Mouse (Mus musculus): Measurements from ENCODE around the gene Ephb2. TPM values are rescaled to one million over a fixed set of nuclear protein-coding genes. Genes with fewer than 3 reads are reported as not detected.

The Ephb2 gene
- polyA plus RNA-seq, 1 experiment from 2014 or later: 0.08 TPM

DNA sequence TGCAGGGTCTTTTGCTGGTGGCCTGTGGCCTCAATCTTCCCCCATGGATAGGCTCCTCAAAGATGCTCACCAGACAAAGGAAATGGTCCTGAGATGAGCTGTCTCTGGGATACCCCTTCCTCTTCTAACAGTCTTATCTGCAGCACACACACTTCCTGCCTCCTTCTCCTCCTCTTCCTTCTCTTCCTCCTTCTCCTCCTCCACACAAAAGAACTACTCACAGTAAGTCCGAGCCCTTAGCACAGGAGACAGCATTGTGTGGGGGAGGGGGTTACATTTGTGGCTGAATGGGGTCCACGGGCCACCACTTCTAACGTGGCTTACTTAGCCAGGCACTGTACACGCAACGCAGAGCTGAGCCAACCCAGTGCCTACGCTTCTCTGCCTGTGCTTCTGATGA is 182.8 kb downstream of the Ephb2 start:
- no peak for TF ChIP-seq CTCF (IDR thresholded peaks at IDR 0.05; ENCODE audit: low read depth)
- no peak for TF ChIP-seq EP300 (IDR thresholded peaks at IDR 0.05; ENCODE audit: low read depth)
- Histone ChIP-seq H3K4me1 (ENCODE audit: insufficient read depth) (no peaks in the 10 kb centered on the region), H3K4me3 (ENCODE audit: low read depth, low read length) (no peak overlapping the region), H3K27ac (ENCODE audit: low read depth) (no peak overlapping the region), H3K36me3 (replicated peaks; ENCODE audit: insufficient read depth, low read length) (no peaks in the 10 kb centered on the region), H3K27me3 (ENCODE audit: insufficient read depth, low read length) (no peaks in the 10 kb centered on the region), H3K9ac (replicated peaks) (no peak overlapping the region), H3K4me2 (ENCODE audit: low read depth, low read length) (no peak overlapping the region), H3K9me3 (ENCODE audit: low read length) (no peaks in the 10 kb centered on the region)
- no peak; the same call in 1 of the 2 replicates for ATAC-seq
- DNase-seq: no peak
- WGBS (ENCODE audit: insufficient replicate concordance): 30% methylated on average over 6 of the region's 6 CpGs

DNA sequence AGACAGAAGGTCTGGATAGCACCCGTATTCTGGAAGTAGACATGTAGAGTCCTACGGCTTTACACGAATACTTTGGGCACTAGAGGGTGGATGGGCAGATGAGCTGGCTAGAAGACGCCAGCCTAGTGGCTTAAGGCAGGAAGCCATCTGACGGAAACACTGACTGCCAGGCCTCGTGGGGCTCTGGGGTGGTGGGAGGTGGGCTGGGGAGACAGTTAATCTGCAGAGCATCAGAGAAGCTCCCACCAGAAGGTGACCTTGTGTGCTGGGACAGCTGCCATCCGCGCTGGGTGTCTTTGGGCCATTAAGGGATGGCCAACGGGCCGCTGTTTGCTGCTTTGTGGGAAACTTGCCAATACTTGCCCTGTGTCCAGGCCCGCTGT is 183.3 kb downstream of the Ephb2 start:
- Histone ChIP-seq H3K36me3 (replicated peaks; ENCODE audit: insufficient read depth, low read length) (no peaks in the 10 kb centered on the region), H3K4me1 (ENCODE audit: insufficient read depth) (no peaks in the 10 kb centered on the region), H3K9me3 (ENCODE audit: low read length) (no peaks in the 10 kb centered on the region), H3K27ac (ENCODE audit: low read depth) (no peak overlapping the region), H3K9ac (replicated peaks) (no peak overlapping the region), H3K4me2 (ENCODE audit: low read depth, low read length) (no peak overlapping the region), H3K27me3 (ENCODE audit: insufficient read depth, low read length) (no peaks in the 10 kb centered on the region), H3K4me3 (ENCODE audit: low read depth, low read length) (no peak overlapping the region)
- 40% methylated on average over 11 of the region's 11 CpGs for WGBS (ENCODE audit: insufficient replicate concordance)
- no peak for ATAC-seq
- TF ChIP-seq CTCF (IDR thresholded peaks at IDR 0.05; ENCODE audit: low read depth) (no peak), EP300 (IDR thresholded peaks at IDR 0.05; ENCODE audit: low read depth) (no peak)
- DNase-seq: no peak

DNA sequence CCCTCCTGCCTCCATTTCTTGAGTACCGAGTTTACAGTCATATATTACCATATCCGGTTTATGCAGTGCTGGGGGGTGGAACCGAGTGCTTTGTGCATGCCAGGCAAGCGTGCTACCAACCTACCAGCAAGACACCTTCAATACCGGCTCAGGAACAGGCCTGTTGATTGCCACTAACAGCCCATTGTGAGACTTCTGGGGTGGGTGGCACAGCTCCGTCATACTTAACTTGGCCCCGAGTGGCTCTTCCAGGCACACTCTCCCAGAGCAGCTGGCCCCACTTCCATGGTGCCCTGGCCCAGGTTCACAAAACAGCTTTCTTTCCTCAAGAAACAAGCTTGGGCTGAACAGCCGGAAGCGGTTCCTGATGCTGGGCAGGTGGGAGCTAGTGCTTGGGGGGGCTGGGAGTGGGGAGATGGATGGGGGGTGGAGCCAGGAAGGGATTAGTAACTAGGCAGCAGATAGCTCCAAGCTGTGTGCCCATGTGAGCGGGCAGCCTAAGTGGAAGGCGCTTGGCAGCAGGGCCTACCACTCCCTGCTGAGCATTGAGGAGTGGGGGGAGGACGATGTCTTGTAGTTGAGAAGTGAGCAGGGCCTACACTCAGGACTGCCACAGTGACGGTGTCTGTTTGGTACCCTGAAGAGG is 183.8 kb downstream of the Ephb2 start:
- H3K4me3 ChIP-seq (ENCODE audit: low read depth, low read length): no peak overlapping the region
- WGBS (ENCODE audit: insufficient replicate concordance): 67% methylated on average over 13 of the region's 13 CpGs
- no peaks in the 10 kb centered on the region for H3K9me3 ChIP-seq (ENCODE audit: low read length)
- ATAC-seq: no peak
- no peaks in the 10 kb centered on the region for H3K27me3 ChIP-seq (ENCODE audit: insufficient read depth, low read length)
- DNase-seq: no peak
- no peak overlapping the region for H3K27ac ChIP-seq (ENCODE audit: low read depth)
- H3K36me3 ChIP-seq (replicated peaks; ENCODE audit: insufficient read depth, low read length): no peaks in the 10 kb centered on the region
- H3K4me1 ChIP-seq (ENCODE audit: insufficient read depth): no peaks in the 10 kb centered on the region
- TF ChIP-seq EP300 (IDR thresholded peaks at IDR 0.05; ENCODE audit: low read depth): no peak
- no peak for TF ChIP-seq CTCF (IDR thresholded peaks at IDR 0.05; ENCODE audit: low read depth)
- H3K4me2 ChIP-seq (ENCODE audit: low read depth, low read length): no peak overlapping the region
- H3K9ac ChIP-seq (replicated peaks): no peak overlapping the region

GRCm38 (mm10) chr4:136651357-136651811 is 184.4 kb downstream of the Ephb2 start:
- H3K27me3 ChIP-seq (ENCODE audit: insufficient read depth, low read length): no peaks in the 10 kb centered on the region
- H3K9me3 ChIP-seq (ENCODE audit: low read length): no peaks in the 10 kb centered on the region
- ATAC-seq (no peak), DNase-seq (peak; percentile 41)
- no peak for TF ChIP-seq EP300 (IDR thresholded peaks at IDR 0.05; ENCODE audit: low read depth)
- TF ChIP-seq CTCF (IDR thresholded peaks at IDR 0.05; ENCODE audit: low read depth): peak; percentile 84
- no peak overlapping the region for H3K4me2 ChIP-seq (ENCODE audit: low read depth, low read length)
- 59% methylated on average over 3 of the region's 3 CpGs for WGBS (ENCODE audit: insufficient replicate concordance)
- no peak overlapping the region for H3K27ac ChIP-seq (ENCODE audit: low read depth)
- no peaks in the 10 kb centered on the region for H3K4me1 ChIP-seq (ENCODE audit: insufficient read depth)
- no peak overlapping the region for H3K9ac ChIP-seq (replicated peaks)
- H3K4me3 ChIP-seq (ENCODE audit: low read depth, low read length): no peak overlapping the region
- H3K36me3 ChIP-seq (replicated peaks; ENCODE audit: insufficient read depth, low read length): no peaks in the 10 kb centered on the region

- Histone ChIP-seq H3K36me3 (replicated peaks; ENCODE audit: insufficient read depth, low read length) (no peaks in the 10 kb centered on the region), H3K4me1 (ENCODE audit: insufficient read depth) (no peaks in the 10 kb centered on the region), H3K27ac (ENCODE audit: low read depth) (no peak overlapping the region), H3K9ac (replicated peaks) (no peak overlapping the region), H3K4me2 (ENCODE audit: low read depth, low read length) (no peak overlapping the region), H3K9me3 (ENCODE audit: low read length) (no peaks in the 10 kb centered on the region), H3K4me3 (ENCODE audit: low read depth, low read length) (no peak overlapping the region), H3K27me3 (ENCODE audit: insufficient read depth, low read length) (no peaks in the 10 kb centered on the region)
- no peak for TF ChIP-seq EP300 (IDR thresholded peaks at IDR 0.05; ENCODE audit: low read depth)
- TF ChIP-seq CTCF (IDR thresholded peaks at IDR 0.05; ENCODE audit: low read depth): no peak
- no peak for ATAC-seq
- no peak for DNase-seq
- 80% methylated on average over 8 of the region's 8 CpGs for WGBS (ENCODE audit: insufficient replicate concordance)
Observed at GRCm38 (mm10) chr4:136650261-136650660, 185.5 kb downstream of the Ephb2 start.

DNA sequence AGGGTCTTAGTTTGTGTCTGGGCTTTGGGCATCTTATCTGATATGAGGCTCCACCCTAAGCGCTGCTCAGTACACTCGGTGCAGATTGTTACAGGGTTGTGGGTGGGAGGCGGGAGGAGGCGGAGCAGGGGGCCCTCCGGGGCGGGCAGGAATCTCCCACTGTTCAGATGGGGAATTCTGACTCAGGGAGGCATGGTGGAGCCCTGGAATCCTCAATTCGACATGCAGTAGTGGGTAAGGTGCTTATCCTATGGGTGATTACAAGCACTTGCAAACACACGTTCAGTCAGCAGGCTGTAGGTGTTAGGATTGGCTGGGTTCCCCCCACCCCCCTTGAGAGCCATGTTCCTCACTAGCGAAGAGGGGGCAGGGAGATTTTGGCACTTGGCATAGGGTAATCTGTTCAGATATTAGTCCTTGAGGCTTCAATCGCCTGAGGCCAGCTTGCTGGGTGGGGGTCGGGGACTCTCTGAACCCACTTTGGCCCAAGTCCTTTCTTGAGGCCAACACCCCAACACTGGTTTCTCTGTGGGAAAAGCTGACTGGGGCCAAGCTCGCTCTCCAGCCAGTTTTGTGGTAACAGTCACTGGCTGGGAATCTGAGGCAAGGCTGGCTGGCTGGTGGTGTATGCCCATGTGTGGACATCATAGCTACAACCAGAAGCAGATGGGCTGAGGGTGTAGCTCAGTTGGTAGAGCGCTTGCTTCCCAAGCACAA is 186.2 kb downstream of the Ephb2 start:
- Histone ChIP-seq H3K4me2 (ENCODE audit: low read depth, low read length) (no peak overlapping the region), H3K4me3 (ENCODE audit: low read depth, low read length) (no peak overlapping the region), H3K4me1 (ENCODE audit: insufficient read depth) (no peaks in the 10 kb centered on the region), H3K27ac (ENCODE audit: low read depth) (no peak overlapping the region), H3K27me3 (ENCODE audit: insufficient read depth, low read length) (no peaks in the 10 kb centered on the region), H3K36me3 (replicated peaks; ENCODE audit: insufficient read depth, low read length) (no peaks in the 10 kb centered on the region), H3K9me3 (ENCODE audit: low read length) (no peaks in the 10 kb centered on the region), H3K9ac (replicated peaks) (no peak overlapping the region)
- TF ChIP-seq CTCF (IDR thresholded peaks at IDR 0.05; ENCODE audit: low read depth): no peak
- TF ChIP-seq EP300 (IDR thresholded peaks at IDR 0.05; ENCODE audit: low read depth): no peak
- 43% methylated on average over 13 of the region's 13 CpGs for whole genome bisulfite sequencing (ENCODE audit: insufficient replicate concordance)
- ATAC-seq (no peak), DNase-seq (no peak)
